Mouse (Mus musculus) myocyte (in vitro differentiated cells): ENCODE measurements around the gene Hoxc9. TPM values are rescaled to one million over a fixed set of nuclear protein-coding genes. Genes with fewer than 3 reads are reported as not detected.
A peak's percentile ranks its signal among the peaks of the same experiment; 100 is the strongest.

ENCODE experiments used
- H3K27me3 ChIP-seq: one replicate; pipeline ENCODE4 v1.6.1; 2011; ENCODE audit not compliant: control insufficient read depth, insufficient read depth, insufficient read length
- H3K36me3 ChIP-seq: one replicate; pipeline ENCODE4 v1.6.1; 2011; ENCODE audit not compliant: control insufficient read depth, insufficient read depth
- H3K4me2 ChIP-seq: one replicate; pipeline ENCODE4 v1.6.1; 2011; ENCODE audit warnings: low read depth, control low read depth
- H3K4me3 ChIP-seq: one replicate; pipeline ENCODE4 v1.5.1; 2011; ENCODE audit warnings: mild to moderate bottlenecking, control low read depth, moderate library complexity
- H3K79me2 ChIP-seq: one replicate; pipeline ENCODE4 v1.6.1; 2011; ENCODE audit not compliant: control insufficient read depth, insufficient read depth
- H3ac ChIP-seq: one replicate; pipeline ENCODE4 v1.6.1; 2011; ENCODE audit not compliant: control insufficient read depth, insufficient read length
- CEBPB ChIP-seq: IDR thresholded peaks from 2 replicates; pipeline ENCODE4 v1.6.1; 2011; ENCODE audit warnings: mild to moderate bottlenecking, moderate library complexity; ENCODE audit not compliant: poor library complexity, insufficient read depth, severe bottlenecking
- E2F4 ChIP-seq: IDR thresholded peaks from one replicate; pipeline ENCODE4 v1.6.1; 2011; ENCODE audit warnings: mild to moderate bottlenecking, control low read depth, moderate library complexity; ENCODE audit not compliant: insufficient read depth
- MAX ChIP-seq: IDR thresholded peaks from one replicate; pipeline ENCODE4 v1.6.1; 2011; ENCODE audit warnings: low read depth, mild to moderate bottlenecking, control low read depth
- MYOD1 ChIP-seq, 3 experiments: IDR thresholded peaks; one replicate each; pipeline ENCODE4 v1.6.1; 2011; ENCODE audit warnings: control low read depth in 2 of 3, low read depth in 2 of 3, mild to moderate bottlenecking in 2 of 3, moderate library complexity in 1 of 3; ENCODE audit not compliant: insufficient read length in 2 of 3, control insufficient read depth in 1 of 3
- MYOG ChIP-seq, 3 experiments: IDR thresholded peaks; one replicate each; pipeline ENCODE4 v1.6.1; 2011; ENCODE audit warnings: control low read depth in 2 of 3, low read depth in 2 of 3, mild to moderate bottlenecking in 2 of 3; ENCODE audit not compliant: insufficient read length in 2 of 3, control insufficient read depth in 1 of 3, insufficient read depth in 1 of 3
- POLR2A ChIP-seq: IDR thresholded peaks from one replicate; pipeline ENCODE4 v1.6.1; 2011; ENCODE audit warnings: low read depth, mild to moderate bottlenecking, control low read depth, moderate library complexity; ENCODE audit not compliant: insufficient read length
- POLR2AphosphoS2 ChIP-seq: IDR thresholded peaks from one replicate; pipeline ENCODE4 v1.6.1; 2011; ENCODE audit warnings: low read depth, control low read depth; ENCODE audit not compliant: insufficient read length
- REST ChIP-seq: IDR thresholded peaks from one replicate; pipeline ENCODE4 v1.6.1; 2011; ENCODE audit warnings: mild to moderate bottlenecking, control low read depth, moderate library complexity; ENCODE audit not compliant: insufficient read depth, insufficient read length
- SRF ChIP-seq: IDR thresholded peaks from one replicate; pipeline ENCODE4 v1.6.1; 2011; ENCODE audit warnings: low read depth; ENCODE audit not compliant: control insufficient read depth, insufficient read length
- TCF12 ChIP-seq: IDR thresholded peaks from one replicate; pipeline ENCODE4 v1.6.1; 2011; ENCODE audit warnings: mild to moderate bottlenecking, control low read depth; ENCODE audit not compliant: poor library complexity, insufficient read depth, severe bottlenecking
- TCF3 ChIP-seq: IDR thresholded peaks from one replicate; pipeline ENCODE4 v1.6.1; 2011; ENCODE audit warnings: low read depth, control low read depth; ENCODE audit not compliant: insufficient read length
- USF1 ChIP-seq: IDR thresholded peaks from one replicate; pipeline ENCODE4 v1.6.1; 2011; ENCODE audit warnings: low read depth, mild to moderate bottlenecking, control low read depth, moderate library complexity
- polyA plus RNA-seq: library from polyadenylated mRNA; unstranded; fragments of >200 nt; fragmentation: generic; extraction: Trizol; gene quantifications from one replicate; pipeline ENCODE4 v1.2.1, GENCODE M21; 2012; ENCODE audit warnings: missing spikeins

Gene Hoxc9
- polyA plus RNA-seq, 1 experiment: 10.5 TPM

DNA sequence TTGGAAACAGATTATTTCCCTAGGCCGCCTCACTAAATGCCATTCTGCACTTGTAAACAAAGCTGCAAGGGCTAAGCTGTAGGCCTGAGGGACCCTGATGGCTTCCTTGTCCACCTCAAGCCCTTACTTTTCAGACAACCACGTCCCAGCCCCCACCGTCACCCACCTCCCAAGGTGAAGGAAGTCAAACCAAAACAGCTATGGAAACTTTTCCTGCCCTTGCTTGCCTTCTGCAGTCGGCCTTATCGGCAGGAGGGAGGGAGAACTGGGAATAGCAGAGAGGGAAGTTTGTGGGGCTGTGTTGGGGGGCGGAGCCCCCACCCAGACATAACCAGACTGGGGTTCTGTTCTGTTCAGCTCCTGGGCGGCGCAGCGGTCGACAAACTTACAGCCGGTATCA lies 16.0 kb downstream of the Hoxc9 start:
- Histone ChIP-seq H3ac (no peak overlapping the region), H3K36me3 (no peaks in the 10 kb centered on the region), H3K79me2 (peaks cover 40% of the 10 kb centered on the region), H3K4me3 (no peak overlapping the region), H3K4me2 (no peak overlapping the region), H3K27me3 (no peaks in the 10 kb centered on the region)
- TF ChIP-seq USF1 (no peak), POLR2A (no peak), POLR2AphosphoS2 (no peak), MAX (no peak), TCF12 (no peak), TCF3 (no peak), CEBPB (no peak), REST (no peak), SRF (no peak), MYOD1 (IDR thresholded peaks at IDR 0.05; ENCODE audit: control insufficient read depth in 1 of 3, insufficient read length in 2 of 3, low read depth in 2 of 3) (no peak), MYOG (IDR thresholded peaks at IDR 0.05; ENCODE audit: control insufficient read depth in 1 of 3, insufficient read depth in 1 of 3, insufficient read length in 2 of 3, low read depth in 2 of 3) (no peak), E2F4 (no peak)

- Histone ChIP-seq H3K4me2 (no peak overlapping the region), H3K27me3 (no peaks in the 10 kb centered on the region), H3K4me3 (no peak overlapping the region), H3ac (no peak overlapping the region), H3K79me2 (peaks cover 35% of the 10 kb centered on the region), H3K36me3 (no peaks in the 10 kb centered on the region)
- TF ChIP-seq MAX (no peak), TCF12 (no peak), TCF3 (no peak), POLR2A (no peak), POLR2AphosphoS2 (no peak), E2F4 (no peak), SRF (no peak), REST (no peak)
These were observed 16.6 kb downstream of the Hoxc9 start for GRCm38 (mm10) chr15:102992863-102993262.

DNA sequence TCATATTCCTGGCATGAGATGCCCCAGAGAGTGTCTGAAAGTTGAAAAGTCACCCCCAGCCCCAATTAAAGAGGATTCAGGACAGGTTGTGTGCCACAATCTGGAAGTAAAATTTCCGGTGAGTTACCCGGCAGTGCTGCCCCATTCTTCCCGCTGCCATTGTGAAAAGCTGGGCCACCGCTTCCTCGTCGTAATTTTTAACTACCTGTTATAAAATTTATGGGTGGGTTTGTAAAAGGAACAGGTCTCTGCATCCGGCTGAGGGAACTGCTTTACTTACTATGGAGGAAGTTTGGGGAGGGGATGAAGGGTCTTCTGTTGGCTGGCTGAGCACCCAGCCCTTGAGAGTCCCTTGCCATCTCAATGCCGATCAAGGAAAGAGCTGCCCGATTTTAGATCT lies 20.3 kb downstream of the Hoxc9 start:
- TF ChIP-seq E2F4 (no peak), SRF (no peak), MYOD1 (IDR thresholded peaks at IDR 0.05; ENCODE audit: control insufficient read depth in 1 of 3, insufficient read length in 2 of 3, low read depth in 2 of 3) (no peak), CEBPB (no peak), MYOG (IDR thresholded peaks at IDR 0.05; ENCODE audit: control insufficient read depth in 1 of 3, insufficient read depth in 1 of 3, insufficient read length in 2 of 3, low read depth in 2 of 3) (no peak), POLR2A (no peak), TCF12 (no peak), USF1 (no peak), REST (no peak), MAX (no peak), TCF3 (no peak), POLR2AphosphoS2 (no peak)
- Histone ChIP-seq H3K4me2 (no peak overlapping the region), H3K4me3 (no peak overlapping the region), H3K36me3 (no peaks in the 10 kb centered on the region), H3K27me3 (no peaks in the 10 kb centered on the region), H3ac (no peak overlapping the region), H3K79me2 (peaks cover 36% of the 10 kb centered on the region)

GRCm38 (mm10) chr15:102997431-102997830 lies 21.2 kb downstream of the Hoxc9 start:
- Histone ChIP-seq H3K79me2 (peaks cover 42% of the 10 kb centered on the region), H3K36me3 (no peaks in the 10 kb centered on the region), H3ac (no peak overlapping the region), H3K4me2 (peak overlapping the region; percentile 88), H3K27me3 (no peaks in the 10 kb centered on the region), H3K4me3 (peak overlapping the region; percentile 73)
- TF ChIP-seq MAX (no peak), CEBPB (no peak), MYOG (IDR thresholded peaks at IDR 0.05; ENCODE audit: control insufficient read depth in 1 of 3, insufficient read depth in 1 of 3, insufficient read length in 2 of 3, low read depth in 2 of 3) (no peak), TCF12 (no peak), POLR2AphosphoS2 (no peak), TCF3 (no peak), REST (no peak), USF1 (no peak), E2F4 (no peak), MYOD1 (IDR thresholded peaks at IDR 0.05; ENCODE audit: control insufficient read depth in 1 of 3, insufficient read length in 2 of 3, low read depth in 2 of 3) (no peak), POLR2A (no peak), SRF (no peak)

DNA sequence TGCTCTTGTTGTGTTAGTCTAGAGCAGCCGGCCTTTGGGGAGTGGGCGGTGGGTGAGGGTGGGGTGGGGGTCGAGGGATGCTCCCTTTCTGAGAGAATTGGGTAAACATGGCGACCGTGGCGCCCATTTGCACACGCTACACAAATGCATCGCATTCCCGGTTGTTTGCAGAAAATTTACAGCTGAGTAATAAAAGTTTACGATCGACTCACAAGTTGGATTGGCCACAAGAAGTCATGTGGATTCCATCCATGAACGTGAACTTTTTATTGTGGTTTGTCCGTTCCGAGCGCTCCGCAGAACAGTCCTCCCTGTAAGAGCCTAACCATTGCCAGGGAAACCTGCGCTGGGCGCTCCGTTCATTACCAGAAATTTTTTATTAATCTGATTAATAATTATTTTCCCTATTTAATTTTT lies 21.7 kb downstream of the Hoxc9 start, which contains the start of gene Hoxc6:
TSS of gene Hoxc6 (plus strand) at position 319 of the 417 bp plus-strand sequence.
- peak within 1 kb of the TSS; percentile 17 for H3ac ChIP-seq
- H3K4me3 ChIP-seq: peak within 1 kb of the TSS; percentile 73
- H3K27me3 ChIP-seq: no peaks in the 10 kb centered on the region
- H3K36me3 ChIP-seq: no peaks in the 10 kb centered on the region
- TF ChIP-seq TCF3 (no peak), E2F4 (no peak), POLR2A (peak; percentile 45), POLR2AphosphoS2 (peak; percentile 60), USF1 (peak; percentile 76), SRF (no peak)
- peaks cover 47% of the 10 kb centered on the region for H3K79me2 ChIP-seq
- H3K4me2 ChIP-seq: peak within 1 kb of the TSS; percentile 88
